Mouse (Mus musculus): ENCODE data around the gene Rad54l. TPM values are rescaled to one million over a fixed set of nuclear protein-coding genes. Genes with fewer than 3 reads are reported as not detected.

Gene Rad54l
- polyA plus RNA-seq, 1 experiment: 41.1 TPM

- TF ChIP-seq POLR2A (IDR thresholded peaks at IDR 0.05; ENCODE audit: insufficient read depth, low read length) (no peak), CTCF (IDR thresholded peaks at IDR 0.05; ENCODE audit: low read depth, low read length) (no peak), EP300 (IDR thresholded peaks at IDR 0.05; ENCODE audit: insufficient read depth, low read depth, low read length) (no peak)
- H3K9ac ChIP-seq (ENCODE audit: low read depth, poor library complexity, severe bottlenecking): no peak overlapping the region
- H3K36me3 ChIP-seq (ENCODE audit: control insufficient read depth, insufficient read depth, low read length, poor library complexity, severe bottlenecking): peaks cover 35% of the 10 kb centered on the region
- H3K27me3 ChIP-seq (ENCODE audit: control insufficient read depth, insufficient read depth, low read length, poor library complexity, severe bottlenecking): no peaks in the 10 kb centered on the region
- no peaks in the 10 kb centered on the region for H3K9me3 ChIP-seq (replicated peaks; ENCODE audit: control insufficient read depth, insufficient read depth, low read length, poor library complexity, severe bottlenecking)
- no peak overlapping the region for H3K4me3 ChIP-seq (ENCODE audit: low read depth, low read length)
- H3K27ac ChIP-seq (ENCODE audit: insufficient read depth, low read length): no peak overlapping the region
- H3K4me1 ChIP-seq (ENCODE audit: control insufficient read depth, insufficient read depth, low read length): no peaks in the 10 kb centered on the region
Observed at GRCm38 (mm10) chr4:116111486-116111885, 12.0 kb downstream of the Rad54l start.

DNA sequence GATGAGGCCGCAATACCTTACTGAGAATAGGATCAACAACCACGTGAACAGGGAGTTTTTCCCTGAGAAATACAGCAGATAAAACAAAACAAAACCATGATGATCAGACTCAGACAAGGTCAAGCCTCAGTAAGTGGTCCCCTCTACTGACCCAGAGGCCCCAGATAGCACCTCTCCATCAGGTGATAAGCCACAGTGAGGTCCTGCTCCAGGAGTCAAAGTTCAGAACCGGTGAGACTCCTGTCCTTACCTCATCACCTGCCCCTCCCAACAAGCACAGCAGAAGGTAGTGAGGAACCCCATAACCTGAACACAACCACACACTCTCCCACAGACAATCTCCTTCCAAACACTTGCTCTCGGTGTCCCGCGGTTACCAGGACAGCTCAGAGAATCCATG is 12.8 kb downstream of the Rad54l start:
- Histone ChIP-seq H3K27ac (ENCODE audit: insufficient read depth, low read length) (no peak overlapping the region), H3K4me1 (ENCODE audit: control insufficient read depth, insufficient read depth, low read length) (no peaks in the 10 kb centered on the region), H3K27me3 (ENCODE audit: control insufficient read depth, insufficient read depth, low read length, poor library complexity, severe bottlenecking) (no peaks in the 10 kb centered on the region), H3K9ac (ENCODE audit: low read depth, poor library complexity, severe bottlenecking) (no peak overlapping the region), H3K4me3 (ENCODE audit: low read depth, low read length) (no peak overlapping the region), H3K9me3 (replicated peaks; ENCODE audit: control insufficient read depth, insufficient read depth, low read length, poor library complexity, severe bottlenecking) (no peaks in the 10 kb centered on the region), H3K36me3 (ENCODE audit: control insufficient read depth, insufficient read depth, low read length, poor library complexity, severe bottlenecking) (peaks cover 35% of the 10 kb centered on the region)
- TF ChIP-seq POLR2A (IDR thresholded peaks at IDR 0.05; ENCODE audit: insufficient read depth, low read length): no peak
- no peak for TF ChIP-seq EP300 (IDR thresholded peaks at IDR 0.05; ENCODE audit: insufficient read depth, low read depth, low read length)
- no peak for TF ChIP-seq CTCF (IDR thresholded peaks at IDR 0.05; ENCODE audit: low read depth, low read length)

DNA sequence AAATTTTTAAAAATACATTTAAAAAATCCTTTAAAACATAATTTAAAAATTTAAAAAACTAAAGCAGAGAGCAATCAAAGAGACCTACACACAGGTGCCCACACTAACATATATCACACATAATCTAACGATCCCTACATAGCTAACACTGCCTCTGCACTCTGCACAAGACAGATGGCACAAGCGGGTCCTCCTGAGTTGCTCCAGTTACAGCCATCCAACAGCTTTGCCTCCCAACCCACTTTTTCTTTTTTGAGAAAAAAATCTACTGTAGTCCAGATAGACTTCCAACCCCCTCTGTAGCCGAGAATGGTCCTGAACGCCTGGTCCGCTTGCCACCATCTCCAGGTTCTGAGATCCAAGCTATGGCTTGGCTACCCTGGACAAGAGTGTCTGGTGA is 18.2 kb downstream of the Rad54l start:
- TF ChIP-seq POLR2A (IDR thresholded peaks at IDR 0.05; ENCODE audit: insufficient read depth, low read length) (no peak), CTCF (IDR thresholded peaks at IDR 0.05; ENCODE audit: low read depth, low read length) (no peak), EP300 (IDR thresholded peaks at IDR 0.05; ENCODE audit: insufficient read depth, low read depth, low read length) (no peak)
- no peak overlapping the region for H3K27ac ChIP-seq (ENCODE audit: insufficient read depth, low read length)
- no peaks in the 10 kb centered on the region; the same call in 1 of the 2 replicates for H3K9me3 ChIP-seq (replicated peaks; ENCODE audit: control insufficient read depth, insufficient read depth, low read length, poor library complexity, severe bottlenecking)
- peaks cover 66% of the 10 kb centered on the region for H3K36me3 ChIP-seq (ENCODE audit: control insufficient read depth, insufficient read depth, low read length, poor library complexity, severe bottlenecking)
- no peak overlapping the region for H3K4me3 ChIP-seq (ENCODE audit: low read depth, low read length)
- H3K27me3 ChIP-seq (ENCODE audit: control insufficient read depth, insufficient read depth, low read length, poor library complexity, severe bottlenecking): no peaks in the 10 kb centered on the region
- H3K4me1 ChIP-seq (ENCODE audit: control insufficient read depth, insufficient read depth, low read length): no peaks in the 10 kb centered on the region
- H3K9ac ChIP-seq (ENCODE audit: low read depth, poor library complexity, severe bottlenecking): no peak overlapping the region

DNA sequence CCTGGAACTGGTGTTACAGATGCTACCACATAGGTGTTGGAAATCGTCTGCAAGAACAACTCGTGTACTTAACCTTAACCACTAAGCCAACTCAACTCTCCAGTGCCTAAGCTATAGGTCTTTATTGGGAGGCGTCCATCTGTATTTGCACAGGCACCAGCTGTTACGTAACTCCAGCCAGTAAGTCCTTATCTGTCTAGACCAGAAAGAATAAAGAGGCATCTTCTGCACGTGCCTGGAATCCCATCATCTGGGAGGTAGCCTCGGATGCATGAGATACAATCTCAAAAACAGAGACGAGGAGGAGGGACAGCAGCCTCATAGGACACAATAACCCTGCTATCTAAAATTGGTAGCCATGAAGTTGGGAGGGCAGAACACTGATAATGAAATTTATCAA is 22.5 kb downstream of the Rad54l start:
- Histone ChIP-seq H3K9me3 (replicated peaks; ENCODE audit: control insufficient read depth, insufficient read depth, low read length, poor library complexity, severe bottlenecking) (no peaks in the 10 kb centered on the region; the same call in 1 of the 2 replicates), H3K27ac (ENCODE audit: insufficient read depth, low read length) (no peak overlapping the region), H3K36me3 (ENCODE audit: control insufficient read depth, insufficient read depth, low read length, poor library complexity, severe bottlenecking) (peaks cover 82% of the 10 kb centered on the region), H3K4me3 (ENCODE audit: low read depth, low read length) (no peak overlapping the region), H3K27me3 (ENCODE audit: control insufficient read depth, insufficient read depth, low read length, poor library complexity, severe bottlenecking) (no peaks in the 10 kb centered on the region), H3K9ac (ENCODE audit: low read depth, poor library complexity, severe bottlenecking) (no peak overlapping the region), H3K4me1 (ENCODE audit: control insufficient read depth, insufficient read depth, low read length) (no peaks in the 10 kb centered on the region)
- TF ChIP-seq CTCF (IDR thresholded peaks at IDR 0.05; ENCODE audit: low read depth, low read length): no peak
- TF ChIP-seq POLR2A (IDR thresholded peaks at IDR 0.05; ENCODE audit: insufficient read depth, low read length): no peak
- TF ChIP-seq EP300 (IDR thresholded peaks at IDR 0.05; ENCODE audit: insufficient read depth, low read depth, low read length): no peak

DNA sequence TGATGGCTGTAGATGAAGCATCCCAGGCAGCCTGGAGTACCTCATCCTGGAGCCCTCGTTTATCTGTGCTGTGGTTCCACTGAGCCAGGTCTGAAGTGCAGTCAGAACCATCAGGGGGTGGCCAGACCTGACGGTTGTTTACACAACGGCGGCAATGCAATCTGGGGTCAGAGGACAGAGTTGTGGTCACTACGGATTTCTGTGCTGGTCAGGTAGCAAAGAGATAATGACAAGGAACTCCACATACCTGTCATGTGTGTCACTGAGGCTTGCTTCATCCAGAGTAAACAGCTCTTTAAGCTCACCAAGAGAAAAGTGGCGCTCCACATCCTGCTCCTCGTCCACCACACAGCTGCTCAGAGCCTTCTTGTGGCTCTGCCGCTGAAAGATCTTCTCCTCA is 26.3 kb downstream of the Rad54l start:
- Histone ChIP-seq H3K27ac (ENCODE audit: insufficient read depth, low read length) (no peak overlapping the region), H3K9ac (ENCODE audit: low read depth, poor library complexity, severe bottlenecking) (no peak overlapping the region), H3K9me3 (replicated peaks; ENCODE audit: control insufficient read depth, insufficient read depth, low read length, poor library complexity, severe bottlenecking) (no peaks in the 10 kb centered on the region), H3K4me1 (ENCODE audit: control insufficient read depth, insufficient read depth, low read length) (no peaks in the 10 kb centered on the region), H3K27me3 (ENCODE audit: control insufficient read depth, insufficient read depth, low read length, poor library complexity, severe bottlenecking) (no peaks in the 10 kb centered on the region), H3K36me3 (ENCODE audit: control insufficient read depth, insufficient read depth, low read length, poor library complexity, severe bottlenecking) (peaks cover 71% of the 10 kb centered on the region), H3K4me3 (ENCODE audit: low read depth, low read length) (no peak overlapping the region)
- no peak for TF ChIP-seq POLR2A (IDR thresholded peaks at IDR 0.05; ENCODE audit: insufficient read depth, low read length)
- TF ChIP-seq CTCF (IDR thresholded peaks at IDR 0.05; ENCODE audit: low read depth, low read length): no peak
- TF ChIP-seq EP300 (IDR thresholded peaks at IDR 0.05; ENCODE audit: insufficient read depth, low read depth, low read length): no peak

- no peak overlapping the region for H3K9ac ChIP-seq (ENCODE audit: low read depth, poor library complexity, severe bottlenecking)
- peaks cover 66% of the 10 kb centered on the region for H3K36me3 ChIP-seq (ENCODE audit: control insufficient read depth, insufficient read depth, low read length, poor library complexity, severe bottlenecking)
- no peaks in the 10 kb centered on the region for H3K9me3 ChIP-seq (replicated peaks; ENCODE audit: control insufficient read depth, insufficient read depth, low read length, poor library complexity, severe bottlenecking)
- H3K4me1 ChIP-seq (ENCODE audit: control insufficient read depth, insufficient read depth, low read length): no peaks in the 10 kb centered on the region
- no peaks in the 10 kb centered on the region for H3K27me3 ChIP-seq (ENCODE audit: control insufficient read depth, insufficient read depth, low read length, poor library complexity, severe bottlenecking)
- no peak overlapping the region for H3K4me3 ChIP-seq (ENCODE audit: low read depth, low read length)
- H3K27ac ChIP-seq (ENCODE audit: insufficient read depth, low read length): no peak overlapping the region
- TF ChIP-seq EP300 (IDR thresholded peaks at IDR 0.05; ENCODE audit: insufficient read depth, low read depth, low read length) (no peak), POLR2A (IDR thresholded peaks at IDR 0.05; ENCODE audit: insufficient read depth, low read length) (no peak), CTCF (IDR thresholded peaks at IDR 0.05; ENCODE audit: low read depth, low read length) (no peak)
Observed at GRCm38 (mm10) chr4:116096291-116096690, 27.2 kb downstream of the Rad54l start.
